22 mouse cellular contexts compared by ENCODE assay signal in genomic region chr3:40518240-40518639, GRCm38 (mm10).
"Had no signal": no experiment of that assay in that cellular context is flagged by ENCODE, and none has a peak within 500 bp of the region (broad histone marks: within the 10 kb centered on the region; RNA-seq: fewer than 3 reads in every experiment).

No protein-coding gene starts in this region.

- H3K9ac ChIP-seq: liver, embryonic 14.5 days; lung, embryonic 14.5 days; midbrain, embryonic 12.5 days; neural tube, embryonic 13.5 days; neural tube, embryonic 15.5 days; stomach, embryonic 15.5 days had no signal

- H3K27me3 ChIP-seq: midbrain, embryonic 12.5 days; neural tube, embryonic 13.5 days; neural tube, embryonic 15.5 days had no signal

- H3K4me3 ChIP-seq: midbrain, embryonic 10.5 days; midbrain, embryonic 12.5 days; myocyte; neural tube, embryonic 13.5 days; neural tube, embryonic 15.5 days; stomach, embryonic 15.5 days had no signal

- H3K36me3 ChIP-seq: midbrain, embryonic 10.5 days; midbrain, embryonic 12.5 days; neural tube, embryonic 13.5 days; neural tube, embryonic 15.5 days; stomach, embryonic 15.5 days had no signal

- H3K4me2 ChIP-seq: lung, embryonic 14.5 days; midbrain, embryonic 12.5 days; neural tube, embryonic 13.5 days; neural tube, embryonic 15.5 days; stomach, embryonic 15.5 days had no signal

- H3K27ac ChIP-seq: liver, embryonic 14.5 days; midbrain, embryonic 10.5 days; midbrain, embryonic 12.5 days; neural tube, embryonic 13.5 days; neural tube, embryonic 15.5 days; stomach, embryonic 15.5 days; stomach, postnatal 0 days had no signal

- H3K9me3 ChIP-seq: midbrain, embryonic 10.5 days; midbrain, embryonic 12.5 days; neural tube, embryonic 13.5 days; neural tube, embryonic 15.5 days; stomach, embryonic 15.5 days had no signal

- H3K4me1 ChIP-seq: midbrain, embryonic 12.5 days; neural tube, embryonic 13.5 days; stomach, embryonic 15.5 days had no signal

- ATAC-seq: midbrain, embryonic 16.5 days had no signal

- DNase-seq: lung, adult 18-20 months; lung, embryonic 14.5 days; lung, postnatal 10 days; lung, postnatal 4 days; midbrain, embryonic 14.5 days; retina, postnatal 1 day; right cerebral cortex, adult 18-20 months; right cerebral cortex, postnatal 25 days; right cerebral cortex, postnatal 4 days; spleen, adult 18-20 months; thymus, adult 2 months; thymus, postnatal 25 days; thymus, postnatal 4 days had no signal
